Mouse (Mus musculus) adrenal gland, adult (tissue): ENCODE results near the gene Spock1.

Experiments
- DNase-seq, 2 experiments: peaks; one replicate each; pipeline ENCODE4 v3.0.0; 2022 to 2023; ENCODE audit warnings: low spot score in 1 of 2; ENCODE audit not compliant: inconsistent age in 2 of 2

Gene Spock1

GRCm38 (mm10) chr13:57407666-57408065 lies 500.5 kb downstream of the Spock1 start:
- DNase-seq, result no peak

GRCm38 (mm10) chr13:57402386-57402785 lies 505.7 kb downstream of the Spock1 start:
- no peak for DNase-seq

- DNase-seq, result no peak
These were observed 535.9 kb downstream of the Spock1 start for GRCm38 (mm10) chr13:57372141-57372700.
